Mouse (Mus musculus): ENCODE data around the gene Ogfod1.

Ogfod1 gene

DNA sequence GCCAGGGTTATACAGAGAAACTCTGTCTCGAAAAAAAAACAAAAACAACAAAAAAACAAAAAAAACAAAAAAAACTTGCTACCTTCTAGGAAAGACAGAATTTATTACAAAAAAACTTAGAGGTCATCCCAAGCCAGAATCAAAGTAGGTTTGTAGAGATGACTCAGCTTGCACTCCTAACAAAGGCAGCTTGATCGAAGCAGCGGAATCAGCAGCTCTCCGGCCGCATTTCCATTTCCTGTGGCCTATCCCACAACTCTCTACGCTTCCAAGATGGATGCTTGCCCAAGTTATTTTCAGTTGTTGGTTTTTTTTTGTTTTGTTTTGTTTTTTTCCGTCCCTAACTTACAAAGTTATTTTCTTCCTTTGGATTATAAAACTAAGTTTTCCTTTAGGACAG is 31.8 kb downstream of the Ogfod1 start:
- no peak for DNase-seq (ENCODE audit: low spot score in 2 of 2)

DNA sequence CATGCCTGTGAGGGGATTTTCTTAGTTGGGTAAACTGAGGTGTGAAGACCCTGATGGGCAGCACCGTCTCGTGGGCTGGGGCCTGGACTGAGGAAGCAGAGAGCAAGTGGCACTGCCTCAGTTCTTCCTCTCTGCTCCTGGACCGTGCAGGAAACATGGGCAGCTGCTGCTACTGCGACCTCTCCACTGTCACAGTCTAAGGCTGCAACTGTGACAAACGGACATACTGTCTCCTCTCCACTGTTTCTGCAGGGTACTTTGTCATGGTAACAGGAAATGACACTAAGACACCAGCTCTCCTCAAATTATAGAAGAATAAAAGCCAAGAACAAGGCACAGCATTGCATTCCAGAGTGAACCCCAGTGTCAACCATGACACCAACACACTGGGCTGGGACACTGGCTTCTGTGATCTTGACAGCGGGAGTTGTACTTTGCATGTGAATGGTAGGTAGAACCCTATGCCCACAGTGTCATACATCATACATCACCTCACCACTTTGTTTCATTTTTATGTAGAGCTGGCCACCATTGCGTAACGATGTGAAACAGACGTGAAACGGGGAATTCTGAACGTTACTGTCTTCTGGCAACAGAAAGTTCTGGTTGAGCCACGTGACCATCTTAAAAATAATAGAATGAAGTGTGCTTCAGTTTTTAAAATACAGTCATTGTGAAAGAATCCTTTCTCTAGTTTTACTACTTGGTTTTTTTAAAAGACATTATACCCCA is 39.6 kb downstream of the Ogfod1 start:
- no peak for DNase-seq (ENCODE audit: low spot score in 2 of 2)

DNA sequence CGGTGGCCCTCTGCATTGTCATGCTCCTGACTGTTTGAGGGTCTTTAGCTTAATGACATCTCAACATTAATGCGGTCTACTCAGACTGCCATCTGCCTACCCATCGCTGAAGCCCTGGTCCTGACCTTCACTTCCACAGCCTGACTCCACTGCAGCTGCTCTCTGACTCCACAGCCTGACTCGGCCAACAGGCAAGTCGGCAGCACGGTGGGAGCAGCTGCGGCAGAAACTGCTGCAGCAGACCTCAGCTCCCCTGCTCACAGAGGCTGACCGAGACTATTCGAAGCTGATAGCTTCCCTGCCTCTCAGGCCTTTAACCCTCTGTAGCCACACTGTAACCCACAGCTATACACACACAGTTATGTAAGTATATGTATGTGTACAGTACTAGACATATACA is 51.0 kb downstream of the Ogfod1 start:
- no peak for DNase-seq (ENCODE audit: low spot score in 2 of 2)

DNA sequence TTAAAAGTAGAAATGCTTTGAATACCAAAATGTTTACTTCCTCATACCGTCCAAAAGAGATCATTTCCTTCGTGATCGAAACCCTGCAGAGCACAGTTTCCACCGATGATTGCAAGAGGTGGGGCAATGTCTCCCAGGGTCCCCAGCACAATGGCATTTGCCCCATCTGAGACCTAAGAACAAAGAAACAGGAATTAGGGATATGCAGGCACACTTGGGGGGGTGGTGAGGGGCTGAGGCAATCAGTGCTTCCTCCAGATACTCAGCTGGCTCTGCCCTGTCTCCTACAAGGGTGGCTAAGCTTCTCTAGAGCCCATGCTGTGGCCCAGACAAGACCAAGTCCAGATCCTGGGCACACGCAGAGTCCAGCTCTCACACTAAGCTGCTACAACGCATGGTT is 52.7 kb downstream of the Ogfod1 start:
- DNase-seq (ENCODE audit: low spot score in 2 of 2) = no peak

DNA sequence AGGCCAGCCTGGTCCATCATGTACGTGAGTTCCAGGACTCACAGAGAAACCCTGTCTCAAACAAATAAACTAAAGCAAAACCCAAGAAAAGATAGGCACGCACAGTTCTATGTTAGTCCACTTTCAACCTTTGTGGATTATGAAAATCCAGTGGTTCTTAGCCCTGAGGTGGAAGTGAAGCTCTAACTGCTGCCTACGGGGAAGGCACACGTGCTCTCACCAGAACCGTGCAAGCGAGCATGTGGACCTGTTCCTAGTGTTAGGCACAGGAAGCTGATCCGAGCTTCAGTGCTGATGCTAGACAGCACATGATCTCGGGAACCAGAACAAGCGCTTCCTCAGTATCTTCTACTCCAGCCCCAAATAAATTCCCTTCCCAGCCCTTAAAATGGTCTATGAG is 55.9 kb downstream of the Ogfod1 start:
- DNase-seq (ENCODE audit: low spot score in 2 of 2) = no peak

DNA sequence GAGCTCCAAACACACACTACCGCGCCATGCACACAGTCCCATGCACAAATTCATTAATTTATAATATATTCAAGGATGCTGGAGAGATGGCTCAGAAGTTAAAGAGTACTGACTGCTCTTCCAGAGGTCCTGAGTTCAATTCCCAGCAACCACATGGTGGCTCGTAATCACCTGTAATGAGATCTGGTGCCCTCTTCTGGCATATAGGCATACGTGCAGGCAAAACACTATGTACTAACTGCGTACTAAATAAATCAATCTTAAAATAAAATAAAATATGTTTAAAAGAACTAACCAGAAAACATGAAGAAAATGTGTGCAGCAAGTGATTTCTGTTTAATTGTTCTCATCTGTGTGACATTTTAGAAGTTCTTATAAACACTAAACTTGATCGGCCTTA is 57.3 kb downstream of the Ogfod1 start:
- no peak for DNase-seq (ENCODE audit: low spot score in 2 of 2)

DNA sequence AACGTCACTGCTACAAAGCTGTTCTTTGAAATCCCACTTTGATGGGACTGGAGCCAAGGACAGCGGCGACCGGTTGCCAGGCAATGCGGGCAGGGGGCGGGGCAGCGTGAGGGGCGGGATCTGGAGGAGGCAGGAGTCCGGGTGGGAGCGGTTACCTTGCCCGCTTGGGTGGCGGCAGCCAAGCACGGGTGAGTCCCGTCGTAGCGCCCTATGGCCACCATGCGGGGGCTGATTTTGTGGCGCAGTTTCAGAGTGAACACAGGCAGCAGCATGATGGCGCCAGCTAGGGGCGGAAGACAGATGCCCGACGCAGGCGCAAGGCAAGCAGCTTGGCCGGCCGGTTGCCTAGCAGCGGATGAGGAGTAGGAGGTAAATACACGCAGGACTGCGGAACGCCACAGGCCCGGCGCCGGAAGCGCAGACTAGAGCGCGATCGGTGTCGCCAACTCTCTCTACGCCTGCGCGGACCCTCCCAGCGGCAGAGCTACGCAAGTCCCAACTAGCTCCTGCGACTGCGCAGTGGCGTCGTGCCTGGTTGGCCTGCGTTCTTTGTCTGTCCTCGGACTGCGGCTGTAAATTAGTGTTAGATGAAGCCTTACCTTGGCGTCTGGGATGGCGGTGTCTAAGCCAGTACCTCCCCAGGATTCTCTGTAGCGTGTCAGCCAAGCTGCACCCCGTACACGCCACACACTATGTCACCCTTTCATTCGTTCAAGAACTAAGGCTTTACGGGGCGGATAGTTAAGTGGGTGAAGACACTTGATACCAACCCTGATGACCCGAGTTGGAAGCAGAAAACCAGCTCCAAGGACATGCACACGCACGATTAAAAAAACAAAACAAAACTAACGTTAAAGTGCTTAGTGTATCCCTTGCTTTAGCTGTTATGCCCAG is 61.3 kb downstream of the Ogfod1 start, which contains the start of gene Bbs2:
Gene Bbs2, minus strand, starts transcription at position 848 of the 894 bp plus-strand sequence.
- DNase-seq (ENCODE audit: low spot score in 2 of 2) = peak; percentile 98 to 99

DNA sequence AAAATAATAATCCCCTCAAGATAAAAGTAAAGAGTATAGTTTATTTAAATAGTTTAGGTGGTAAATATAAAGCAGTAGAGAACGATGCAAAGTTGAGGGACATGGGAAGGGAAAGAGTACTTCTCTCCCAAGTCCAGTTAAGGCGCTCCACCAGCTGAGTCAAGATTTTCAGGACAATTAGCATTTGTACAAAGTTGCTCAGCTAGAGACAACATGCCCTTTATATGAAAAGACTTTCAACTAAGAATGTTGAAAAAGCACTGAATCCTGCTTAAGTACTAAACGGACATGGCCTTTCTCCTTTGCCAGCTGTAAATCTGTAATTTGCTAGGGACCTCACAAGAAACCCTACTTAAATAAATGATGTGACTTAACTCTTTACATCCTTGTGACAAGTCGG is 62.0 kb downstream of the Ogfod1 start:
- DNase-seq (ENCODE audit: low spot score in 2 of 2) = no peak

DNA sequence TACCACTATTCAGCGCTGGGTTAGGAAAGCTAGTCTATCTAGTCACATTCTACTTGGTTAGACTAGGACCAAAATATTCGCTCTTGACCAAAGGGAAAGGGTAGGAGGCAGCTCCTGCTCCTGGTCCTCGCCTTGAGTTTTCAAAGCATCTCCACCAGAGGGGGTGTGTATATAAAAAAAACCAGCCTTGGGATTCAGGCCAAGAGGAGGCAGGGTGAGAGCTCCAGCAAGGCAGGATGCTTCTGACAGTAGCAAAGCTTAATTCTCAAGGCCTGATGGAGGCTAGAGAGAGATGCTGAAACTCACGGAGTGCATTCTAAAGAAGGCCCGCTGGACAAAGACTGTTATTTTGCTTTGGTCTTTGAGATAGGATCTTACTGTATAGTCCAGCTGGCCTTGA is 67.1 kb downstream of the Ogfod1 start:
- no peak for DNase-seq (ENCODE audit: low spot score in 2 of 2)

DNA sequence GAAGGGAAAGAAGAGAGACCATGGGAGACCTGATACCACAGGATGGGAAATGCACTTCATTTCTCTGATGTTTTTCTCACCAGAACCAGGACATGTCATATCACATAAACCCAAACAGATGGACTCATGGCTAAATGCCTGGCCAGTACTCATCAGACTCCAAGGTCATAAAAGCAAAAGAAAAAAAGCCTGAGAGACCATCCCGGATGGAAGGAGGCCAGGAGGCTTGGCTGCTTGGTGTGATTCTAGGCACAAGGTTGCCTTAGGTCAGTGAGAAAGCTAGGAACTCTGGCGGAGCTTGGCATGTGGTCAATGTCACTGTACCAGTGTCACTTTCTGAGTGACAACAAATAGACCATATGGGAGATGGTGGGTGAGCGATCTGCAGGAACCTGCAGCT is 70.9 kb downstream of the Ogfod1 start:
- no peak for DNase-seq (ENCODE audit: low spot score in 2 of 2)

DNA sequence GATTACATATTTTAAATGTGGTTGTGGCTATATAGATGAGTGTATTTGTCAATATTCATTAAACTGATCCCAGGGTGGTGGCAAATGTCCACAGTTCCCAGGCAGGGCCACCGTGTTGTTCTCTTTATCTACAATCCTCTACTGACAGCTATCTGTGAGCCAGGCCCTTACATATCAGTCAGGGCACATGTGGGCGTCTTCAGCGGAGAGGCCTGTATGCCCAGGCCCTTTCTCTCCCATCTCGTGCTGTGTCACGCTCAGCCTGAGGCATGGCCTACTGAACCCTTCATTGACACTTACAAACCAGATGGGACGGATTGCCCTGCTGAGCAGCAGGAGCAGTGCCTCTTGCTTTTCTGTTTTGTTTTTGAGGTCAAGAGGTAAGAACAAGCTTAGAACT is 72.4 kb downstream of the Ogfod1 start:
- DNase-seq (ENCODE audit: low spot score in 2 of 2) = no peak

DNA sequence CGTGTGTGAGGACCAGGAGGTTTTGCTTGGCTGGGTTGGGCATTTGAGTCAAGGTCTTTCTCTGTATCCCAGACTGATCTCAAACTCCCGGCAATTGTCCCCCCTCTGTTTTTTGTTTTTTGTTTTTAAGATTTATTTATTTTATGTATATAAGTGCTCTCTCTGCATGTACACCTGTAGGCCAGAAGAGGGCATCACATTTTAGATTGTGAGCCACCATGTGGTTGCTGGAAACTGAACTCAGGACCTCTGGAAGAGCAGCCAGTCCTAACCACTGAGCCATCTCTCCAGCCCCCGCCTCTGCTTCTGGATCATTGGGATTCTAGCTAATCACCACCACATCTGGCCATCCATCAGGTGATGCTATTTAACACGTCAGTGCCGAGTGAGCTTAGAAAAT is 72.8 kb downstream of the Ogfod1 start:
- no peak for DNase-seq (ENCODE audit: low spot score in 2 of 2)

DNA sequence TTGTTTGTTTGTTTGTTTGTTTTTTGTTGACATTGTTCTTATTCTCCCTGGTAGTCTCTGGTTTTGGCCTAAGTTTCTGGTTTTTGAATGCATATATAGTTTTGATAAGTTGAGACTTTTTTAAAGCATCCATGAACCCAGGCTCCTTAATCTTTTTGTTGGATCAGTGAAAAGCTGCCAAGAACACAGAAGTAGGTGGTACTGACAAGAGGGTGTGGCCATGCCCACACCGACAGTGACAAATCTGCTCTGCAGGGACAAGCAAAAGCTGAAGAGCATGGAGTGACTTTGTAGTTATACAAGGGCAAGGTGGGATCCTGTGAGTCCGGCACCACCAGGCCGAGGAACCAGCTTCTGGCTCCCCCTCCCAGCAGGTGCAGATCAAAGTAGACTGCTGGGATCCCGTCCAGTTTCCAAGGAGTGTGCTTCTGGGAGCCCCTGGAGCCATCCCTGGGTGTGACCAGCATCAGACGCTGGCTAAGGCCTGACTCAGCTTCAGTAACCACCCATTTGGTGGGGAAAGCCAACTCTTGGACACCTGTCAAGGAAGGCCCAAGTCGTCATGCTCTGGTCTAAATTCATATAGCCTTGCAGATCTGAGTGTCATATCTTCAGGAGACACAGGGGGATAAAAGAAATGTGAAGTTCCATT is 73.7 kb downstream of the Ogfod1 start:
- DNase-seq (ENCODE audit: low spot score in 2 of 2) = no peak

DNA sequence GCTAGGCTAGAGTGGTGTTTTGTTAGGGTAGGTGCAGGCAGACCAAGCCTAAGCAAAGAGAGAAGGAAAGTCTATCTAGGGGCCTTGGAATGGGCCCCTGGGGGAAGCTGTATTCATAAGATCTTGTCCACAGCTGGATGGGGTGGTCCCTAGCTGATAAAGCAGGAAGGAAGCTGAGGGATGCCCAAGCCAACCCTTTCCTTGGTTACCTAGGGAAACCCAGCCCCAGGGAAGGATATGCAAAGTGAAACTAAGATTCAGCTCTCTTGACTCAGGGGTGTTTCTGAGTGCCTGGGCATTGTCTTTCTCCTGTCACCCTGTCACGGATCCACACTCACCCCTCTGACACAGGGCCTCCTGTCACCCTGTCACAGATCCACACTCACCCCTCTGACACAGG is 76.4 kb downstream of the Ogfod1 start:
- no peak for DNase-seq (ENCODE audit: low spot score in 2 of 2)

DNA sequence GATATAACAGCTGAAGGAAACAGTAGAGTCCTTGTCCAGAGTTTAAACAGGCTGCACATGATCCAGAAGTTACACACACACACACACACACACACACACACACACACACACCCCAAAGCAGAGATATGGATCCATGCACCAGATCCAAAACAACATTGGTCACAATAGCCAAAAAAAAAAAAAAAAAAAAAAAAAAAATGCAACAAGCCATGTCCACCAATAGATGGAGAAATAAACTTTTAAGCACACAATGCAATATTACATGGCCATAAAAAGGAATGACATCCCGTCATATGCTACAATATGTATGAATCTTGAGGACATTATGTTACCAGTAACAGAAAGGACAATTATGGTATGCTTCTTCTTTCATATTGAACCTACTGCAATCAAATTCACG is 77.0 kb downstream of the Ogfod1 start:
- DNase-seq (ENCODE audit: low spot score in 2 of 2) = no peak

Measured in natural killer cell, adult 2 months (primary cell).